In genomic region chr12:111479917-111480316, GRCm38 (mm10) we compare ENCODE assay signal across 9 mouse cellular contexts. TPM values are rescaled to one million over a fixed set of nuclear protein-coding genes. Genes with fewer than 3 reads are reported as not detected.
DNase-seq lines count a peak whose midpoint lies in the region; ATAC-seq and TF ChIP-seq lines count a peak whose summit lies in the region.
"Had no signal": no experiment of that assay in that cellular context is flagged by ENCODE, and none has a peak within 500 bp of the region (broad histone marks: within the 10 kb centered on the region; RNA-seq: fewer than 3 reads in every experiment).

No protein-coding gene starts in this region.

- no peaks in the 10 kb centered on the region for H3K36me3 ChIP-seq in intestine, postnatal 0 days (ENCODE audit: control insufficient read depth, insufficient read depth)
- H3K36me3 ChIP-seq in intestine, embryonic 15.5 days, result no peaks in the 10 kb centered on the region
- H3K36me3 ChIP-seq in thymus, adult 2 months (ENCODE audit: control insufficient read depth, insufficient read depth, low read length), result no peaks in the 10 kb centered on the region

- H3K9me3 ChIP-seq in intestine, postnatal 0 days (ENCODE audit: control insufficient read depth), result no peaks in the 10 kb centered on the region
- H3K9me3 ChIP-seq in intestine, embryonic 15.5 days, result no peaks in the 10 kb centered on the region

- no peak overlapping the region for H3K4me2 ChIP-seq in intestine, postnatal 0 days (replicated peaks; ENCODE audit: low read depth)
- no peak overlapping the region for H3K4me2 ChIP-seq in intestine, embryonic 15.5 days (replicated peaks)

- H3K4me3 ChIP-seq in intestine, postnatal 0 days (ENCODE audit: low read depth, low read length), result no peak overlapping the region
- H3K4me3 ChIP-seq in intestine, embryonic 15.5 days (replicated peaks), result no peak overlapping the region
- no peak overlapping the region for H3K4me3 ChIP-seq in thymus, adult 2 months (ENCODE audit: control insufficient read depth, insufficient read depth, low read length)
- H3K4me3 ChIP-seq in cortical plate, adult 2 months (ENCODE audit: insufficient read depth, low read length), result no peak overlapping the region

- no peak overlapping the region for H3K9ac ChIP-seq in intestine, postnatal 0 days (ENCODE audit: low read depth, low read length)
- no peak overlapping the region for H3K9ac ChIP-seq in intestine, embryonic 15.5 days

- H3K27ac ChIP-seq in intestine, postnatal 0 days (ENCODE audit: low read depth, low read length), result no peak overlapping the region
- no peak overlapping the region for H3K27ac ChIP-seq in intestine, embryonic 15.5 days
- H3K27ac ChIP-seq in thymus, adult 2 months (ENCODE audit: control insufficient read depth, insufficient read depth, low read length), result no peak overlapping the region
- H3K27ac ChIP-seq in cortical plate, adult 2 months (ENCODE audit: insufficient read depth, low read length), result no peak overlapping the region

- H3K27me3 ChIP-seq in intestine, postnatal 0 days (replicated peaks; ENCODE audit: control insufficient read depth, insufficient read depth, low read length), result peaks cover 10% of the 10 kb centered on the region
- peaks cover 6% of the 10 kb centered on the region; the same call in 1 of the 2 replicates for H3K27me3 ChIP-seq in intestine, embryonic 15.5 days (replicated peaks)
- H3K27me3 ChIP-seq in thymus, adult 2 months (ENCODE audit: control insufficient read depth, insufficient read depth, low read length), result peaks cover 3% of the 10 kb centered on the region; the same call in 1 of the 2 replicates

- WGBS in intestine, postnatal 0 days, result 71% methylated on average over 2 of the region's 2 CpGs
- WGBS in intestine, embryonic 15.5 days, result 76% methylated on average over 2 of the region's 2 CpGs
- WGBS in thymus, adult 2 months, result 86% methylated on average over 2 of the region's 2 CpGs

- peak; percentile 70 for TF ChIP-seq CTCF in intestine, postnatal 0 days (IDR thresholded peaks at IDR 0.05; ENCODE audit: low read depth)
- TF ChIP-seq CTCF in thymus, adult 2 months (IDR thresholded peaks at IDR 0.05; ENCODE audit: borderline replicate concordance, control insufficient read depth, extremely low read depth, insufficient read depth, low read length, poor library complexity), result no peak; the same call in 1 of the 2 replicates
- TF ChIP-seq CTCF in cortical plate, adult 2 months (IDR thresholded peaks at IDR 0.05; ENCODE audit: extremely low read depth, insufficient read depth, low read length), result peak; percentile 36; the same call in 1 of the 2 replicates

- no peak for TF ChIP-seq POLR2A in thymus, adult 2 months (IDR thresholded peaks at IDR 0.05; ENCODE audit: control insufficient read depth, extremely low read depth, insufficient read depth, low read length, poor library complexity)
- no peak for TF ChIP-seq POLR2A in cortical plate, adult 2 months (IDR thresholded peaks at IDR 0.05; ENCODE audit: extremely low read depth, insufficient read depth, low read length)

- H3K4me1 ChIP-seq in intestine, postnatal 0 days (replicated peaks; ENCODE audit: control insufficient read depth, insufficient read depth, low read length), result no peaks in the 10 kb centered on the region
- peaks cover 7% of the 10 kb centered on the region for H3K4me1 ChIP-seq in intestine, embryonic 15.5 days (replicated peaks)
- H3K4me1 ChIP-seq in thymus, adult 2 months (replicated peaks; ENCODE audit: control insufficient read depth, insufficient read depth, low read length), result peaks cover 6% of the 10 kb centered on the region
- H3K4me1 ChIP-seq in cortical plate, adult 2 months (ENCODE audit: control insufficient read depth, insufficient read depth, low read length), result no peaks in the 10 kb centered on the region; the same call in 1 of the 2 replicates

- DNase-seq in thymus, adult 2 months, result peak; percentile 31
- no peak for DNase-seq in thymus, adult 18-20 months
- DNase-seq in retina, postnatal 1 day, result peak; percentile 51
- no peak for DNase-seq in right cerebral cortex, adult 18-20 months
- no peak for DNase-seq in natural killer cell, adult 2 months (ENCODE audit: low spot score in 2 of 2)

- no peak for ATAC-seq in intestine, postnatal 0 days
- ATAC-seq in intestine, embryonic 15.5 days, result no peak

RNA-seq across cellular contexts. Expression of gene Gm266, which starts 5.7 kb away (rescaled TPM):
- 7.3 and 8.6 TPM in 2 replicates for polyA plus RNA-seq in intestine, postnatal 0 days (2015; fragmentation: Nextera tagmentation; extraction: Ambion mirVana)
- 17.7 and 19.9 TPM in 2 replicates for polyA plus RNA-seq in intestine, embryonic 15.5 days (2015; fragmentation: Nextera tagmentation; extraction: Ambion mirVana)
- 1.4 and 1.8 TPM in 2 replicates for polyA plus RNA-seq in thymus, adult 2 months (2012; rRNA removed)
- polyA plus RNA-seq in cortical plate, adult 2 months (2012; rRNA removed), result 6.3 and 9.1 TPM in 2 replicates

RNA-seq across cellular contexts. Expression of gene Tnfaip2, which starts 37.6 kb away (rescaled TPM):
- polyA plus RNA-seq in intestine, postnatal 0 days (2015; fragmentation: Nextera tagmentation; extraction: Ambion mirVana), result 10.5 and 10.8 TPM in 2 replicates
- 4.9 and 5.7 TPM in 2 replicates for polyA plus RNA-seq in intestine, embryonic 15.5 days (2015; fragmentation: Nextera tagmentation; extraction: Ambion mirVana)
- polyA plus RNA-seq in thymus, adult 2 months (2012; rRNA removed), result 18.9 and 27.9 TPM in 2 replicates
- polyA plus RNA-seq in cortical plate, adult 2 months (2012; rRNA removed), result 0.66 and 0.79 TPM in 2 replicates
- polyA plus RNA-seq: neural tube, embryonic 14.5 days had no signal

RNA-seq across cellular contexts. Expression of gene Eif5, which starts 57.9 kb away (rescaled TPM):
- polyA plus RNA-seq in intestine, postnatal 0 days (2015; fragmentation: Nextera tagmentation; extraction: Ambion mirVana), result 632 and 663 TPM in 2 replicates
- 574 and 692 TPM in 2 replicates for polyA plus RNA-seq in intestine, embryonic 15.5 days (2015; fragmentation: Nextera tagmentation; extraction: Ambion mirVana)
- polyA plus RNA-seq in thymus, adult 2 months (2012; rRNA removed), result 88.0 and 124 TPM in 2 replicates
- polyA plus RNA-seq in cortical plate, adult 2 months (2012; rRNA removed), result 149 and 160 TPM in 2 replicates

Comparison
In these comparisons a context has a peak if more than half of its experiments do, and no peak if none do; other contexts are left out.
1. DNase-seq: peak in thymus, adult 2 months (single experiment) and retina, postnatal 1 day (single experiment); none in thymus, adult 18-20 months (0 of 2), right cerebral cortex, adult 18-20 months (single experiment) and natural killer cell, adult 2 months (0 of 2).